Mouse (Mus musculus) MEL (cell line): ENCODE results near the gene Tmem255b. TPM values are rescaled to one million over a fixed set of nuclear protein-coding genes. Genes with fewer than 3 reads are reported as not detected.
A peak's percentile ranks its signal among the peaks of the same experiment; 100 is the strongest.

Experiments
- DNase-seq: peaks from one replicate; pipeline ENCODE4 v3.0.0; 2011; ENCODE audit warnings: low read depth, low spot score
- H3K27ac ChIP-seq: 2 replicates; pipeline ENCODE4 v1.5.1; 2012; ENCODE audit warnings: low read depth, mild to moderate bottlenecking, control low read depth, low read length, moderate library complexity; ENCODE audit not compliant: control insufficient read depth
- H3K27me3 ChIP-seq, 2 experiments: fragments of 150-350 bp in 1 of 2; sonication (generic) in 1 of 2; 2 replicates each; pipeline ENCODE4 v1.6.1; 2012; ENCODE audit warnings: low read length in 2 of 2, mild to moderate bottlenecking in 2 of 2, improper control_type of control experiment in 1 of 2, moderate library complexity in 1 of 2; ENCODE audit not compliant: insufficient read depth in 2 of 2, control insufficient read depth in 1 of 2
- H3K36me3 ChIP-seq, 2 experiments: 2 replicates each; pipeline ENCODE4 v1.6.1; 2012 to 2014; ENCODE audit warnings: low read length in 2 of 2, improper control_type of control experiment in 1 of 2, inconsistent platforms in 1 of 2, mild to moderate bottlenecking in 1 of 2; ENCODE audit not compliant: insufficient read depth in 2 of 2, control insufficient read depth in 1 of 2
- H3K4me1 ChIP-seq, 2 experiments: fragments of 150-350 bp in 1 of 2; sonication (generic) in 1 of 2; 2 replicates each; pipeline ENCODE4 v1.6.1; 2012; ENCODE audit warnings: low read length in 2 of 2, improper control_type of control experiment in 1 of 2, mild to moderate bottlenecking in 1 of 2; ENCODE audit not compliant: insufficient read depth in 2 of 2, control insufficient read depth in 1 of 2
- H3K4me3 ChIP-seq, 2 experiments: fragments of 150-350 bp in 1 of 2; sonication (generic) in 1 of 2; 2 replicates each; pipeline ENCODE4 v1.5.1; 2012; ENCODE audit warnings: low read depth in 2 of 2, low read length in 2 of 2, mild to moderate bottlenecking in 2 of 2, moderate library complexity in 2 of 2, control low read depth in 1 of 2, improper control_type of control experiment in 1 of 2; ENCODE audit not compliant: control insufficient read depth in 1 of 2, insufficient read depth in 1 of 2
- H3K79me2 ChIP-seq: 2 replicates; pipeline ENCODE4 v1.6.1; 2012; ENCODE audit warnings: mild to moderate bottlenecking, low read length, moderate library complexity; ENCODE audit not compliant: control insufficient read depth, poor library complexity, insufficient read depth
- H3K9ac ChIP-seq: 2 replicates; pipeline ENCODE4 v1.6.1; 2012; ENCODE audit warnings: low read depth, mild to moderate bottlenecking, control low read depth, low read length, moderate library complexity; ENCODE audit not compliant: control insufficient read depth, poor library complexity, severe bottlenecking
- H3K9me3 ChIP-seq: fragments of 150-350 bp; sonication (generic); replicated peaks from 2 replicates; pipeline ENCODE4 v1.6.1; 2012; ENCODE audit warnings: mild to moderate bottlenecking, low read length, improper control_type of control experiment, moderate library complexity; ENCODE audit not compliant: insufficient read depth
- CHD1 ChIP-seq: IDR thresholded peaks from 2 replicates; pipeline ENCODE4 v1.6.1; 2012; ENCODE audit warnings: low read depth, mild to moderate bottlenecking, inconsistent platforms, low read length, improper control_type of control experiment
- CHD2 ChIP-seq: IDR thresholded peaks from 2 replicates; pipeline ENCODE4 v1.6.1; 2011; ENCODE audit warnings: low read length, improper control_type of control experiment
- CTCF ChIP-seq, 3 experiments: IDR thresholded peaks in 2 of 3; conservative IDR thresholded peaks in 1 of 3; 2 replicates each; pipeline ENCODE4 v1.5.1; 2011 to 2012; ENCODE audit warnings: low read length in 3 of 3, low read depth in 2 of 3, mild to moderate bottlenecking in 2 of 3, improper control_type of control experiment in 1 of 3, inconsistent platforms in 1 of 3, mixed read lengths in 1 of 3, moderate library complexity in 1 of 3; ENCODE audit not compliant: control insufficient read depth in 1 of 3, insufficient read depth in 1 of 3, poor library complexity in 1 of 3, severe bottlenecking in 1 of 3
- GABPA ChIP-seq: IDR thresholded peaks from 2 replicates; pipeline ENCODE4 v1.6.1; 2012; ENCODE audit warnings: low read depth, mild to moderate bottlenecking, inconsistent platforms, low read length, improper control_type of control experiment, moderate library complexity
- GATA1 ChIP-seq: IDR thresholded peaks from 2 replicates; pipeline ENCODE4 v1.6.1; 2011; ENCODE audit warnings: low read depth, low read length, improper control_type of control experiment
- JUND ChIP-seq: IDR thresholded peaks from 2 replicates; pipeline ENCODE4 v1.6.1; 2011; ENCODE audit warnings: low read depth, mild to moderate bottlenecking, improper control_type of control experiment, low read length
- MAFK ChIP-seq: IDR thresholded peaks from 2 replicates; pipeline ENCODE4 v1.6.1; 2011; ENCODE audit warnings: low read depth, mild to moderate bottlenecking, low read length, improper control_type of control experiment, borderline replicate concordance
- MEF2A ChIP-seq: IDR thresholded peaks from 2 replicates; pipeline ENCODE4 v1.6.1; 2014; ENCODE audit warnings: low read depth, mild to moderate bottlenecking, inconsistent platforms, low read length, improper control_type of control experiment; ENCODE audit not compliant: poor library complexity, insufficient replicate concordance, severe bottlenecking; ENCODE audit errors: extremely low read depth
- NRF1 ChIP-seq: IDR thresholded peaks from 2 replicates; pipeline ENCODE4 v1.6.1; 2014; ENCODE audit warnings: low read depth, mild to moderate bottlenecking, inconsistent platforms, low read length, improper control_type of control experiment, moderate library complexity; ENCODE audit not compliant: poor library complexity, insufficient read depth, severe bottlenecking
- POLR2A ChIP-seq, 2 experiments: IDR thresholded peaks; 2 replicates each; pipeline ENCODE4 v1.6.1; 2011 to 2012; ENCODE audit warnings: low read length in 2 of 2, mild to moderate bottlenecking in 2 of 2, control low read depth in 1 of 2, improper control_type of control experiment in 1 of 2, low read depth in 1 of 2, moderate library complexity in 1 of 2; ENCODE audit not compliant: control insufficient read depth in 1 of 2, insufficient read depth in 1 of 2, poor library complexity in 1 of 2
- RAD21 ChIP-seq: IDR thresholded peaks from 2 replicates; pipeline ENCODE4 v1.6.1; 2011; ENCODE audit warnings: mild to moderate bottlenecking, low read depth, low read length, improper control_type of control experiment
- RCOR1 ChIP-seq: IDR thresholded peaks from 2 replicates; pipeline ENCODE4 v1.6.1; 2012; ENCODE audit warnings: low read depth, mild to moderate bottlenecking, inconsistent platforms, low read length, improper control_type of control experiment
- SMC3 ChIP-seq: IDR thresholded peaks from 2 replicates; pipeline ENCODE4 v1.6.1; 2011; ENCODE audit warnings: low read depth, low read length, improper control_type of control experiment
- TCF12 ChIP-seq: IDR thresholded peaks from 2 replicates; pipeline ENCODE4 v1.6.1; 2014; ENCODE audit warnings: low read depth, mild to moderate bottlenecking, inconsistent platforms, low read length, improper control_type of control experiment, moderate library complexity
- UBTF ChIP-seq: IDR thresholded peaks from 2 replicates; pipeline ENCODE4 v1.6.1; 2012; ENCODE audit warnings: low read depth, mild to moderate bottlenecking, inconsistent platforms, low read length, improper control_type of control experiment, moderate library complexity, borderline replicate concordance; ENCODE audit not compliant: insufficient read depth
- ZC3H11A ChIP-seq: IDR thresholded peaks from 2 replicates; pipeline ENCODE4 v1.6.1; 2012; ENCODE audit warnings: low read depth, mild to moderate bottlenecking, inconsistent platforms, low read length, improper control_type of control experiment
- ZNF384 ChIP-seq: IDR thresholded peaks from 2 replicates; pipeline ENCODE4 v1.6.1; 2012; ENCODE audit warnings: low read depth, mild to moderate bottlenecking, inconsistent platforms, low read length, improper control_type of control experiment
- polyA plus RNA-seq, 2 experiments: library from polyadenylated mRNA; stranded (reverse) in 1 of 2; unstranded in 1 of 2; fragments of >175 nt in 1 of 2; fragments of >200 nt in 1 of 2; gene quantifications; 2 replicates each; pipeline versions ENCODE4 v1.2.1 to v1.2.4; 2012; ENCODE audit warnings: low replicate concordance in 2 of 2, low read depth in 1 of 2; ENCODE audit not compliant: insufficient read length in 2 of 2, insufficient read depth in 1 of 2, missing spikeins in 1 of 2
- total RNA-seq: library from RNA; depleted of rRNA; stranded (reverse); fragments of 300-350 nt; gene quantifications from 2 replicates; pipeline ENCODE4 v1.2.3, GENCODE M21; 2012

The Tmem255b gene
- total and polyA plus RNA-seq, 3 experiments, result not detected

GRCm38 (mm10) chr8:13411597-13411996 is 23.4 kb upstream of the Tmem255b start:
- H3K79me2 ChIP-seq, result no peaks in the 10 kb centered on the region
- peak; percentile 52 for TF ChIP-seq ZC3H11A
- TF ChIP-seq RAD21, result peak; percentile 84
- TF ChIP-seq CTCF (IDR thresholded peaks at IDR 0.05 in 2 of 3, conservative IDR thresholded peaks at IDR 0.05 in 1 of 3; ENCODE audit: control insufficient read depth in 1 of 3, insufficient read depth in 1 of 3, low read depth in 2 of 3, low read length in 3 of 3, poor library complexity in 1 of 3, severe bottlenecking in 1 of 3), result peak; percentile 91 to 96 (median 95)
- no peak for TF ChIP-seq TCF12
- peak; percentile 69 for TF ChIP-seq SMC3
- TF ChIP-seq MAFK, result no peak
- no peak for TF ChIP-seq RCOR1
- TF ChIP-seq CHD1, result no peak
- TF ChIP-seq, all 39 proteins: peak for 4
- peaks cover 0 to 2% of the 10 kb centered on the region in 2 experiments; a peak in 2 of 4 replicates for H3K27me3 ChIP-seq
- no peaks in the 10 kb centered on the region for H3K36me3 ChIP-seq
- H3K4me1 ChIP-seq, result no peaks in the 10 kb centered on the region
- H3K27ac ChIP-seq, result no peak overlapping the region
- no peak overlapping the region for H3K4me3 ChIP-seq
- H3K9ac ChIP-seq, result no peak overlapping the region
- DNase-seq, result peak; percentile 76
- no peaks in the 10 kb centered on the region for H3K9me3 ChIP-seq

- peak; percentile 86 to 89 (median 87) for TF ChIP-seq CTCF (IDR thresholded peaks at IDR 0.05 in 2 of 3, conservative IDR thresholded peaks at IDR 0.05 in 1 of 3; ENCODE audit: control insufficient read depth in 1 of 3, insufficient read depth in 1 of 3, low read depth in 2 of 3, low read length in 3 of 3, poor library complexity in 1 of 3, severe bottlenecking in 1 of 3)
- TF ChIP-seq RAD21, result peak; percentile 79
- no peak for TF ChIP-seq GABPA
- TF ChIP-seq ZC3H11A, result peak; percentile 63
- no peak for TF ChIP-seq RCOR1
- peak; percentile 87 for TF ChIP-seq SMC3
- H3K36me3 ChIP-seq, result no peaks in the 10 kb centered on the region
- no peak overlapping the region for H3K9ac ChIP-seq
- peak; percentile 65 for DNase-seq
- H3K4me1 ChIP-seq, result no peaks in the 10 kb centered on the region
- H3K9me3 ChIP-seq, result no peaks in the 10 kb centered on the region
- no peaks in the 10 kb centered on the region for H3K79me2 ChIP-seq
- no peak overlapping the region for H3K27ac ChIP-seq
- H3K4me3 ChIP-seq, result no peak overlapping the region
- peaks cover 4% of the 10 kb centered on the region in 2 experiments; a peak in 3 of 4 replicates for H3K27me3 ChIP-seq
Measured at GRCm38 (mm10) chr8:13412891-13413558, 22.0 kb upstream of the Tmem255b start.

GRCm38 (mm10) chr8:13413823-13414390 is 21.1 kb upstream of the Tmem255b start:
- Histone ChIP-seq H3K9ac (no peak overlapping the region), H3K36me3 (no peaks in the 10 kb centered on the region), H3K4me1 (no peaks in the 10 kb centered on the region), H3K9me3 (no peaks in the 10 kb centered on the region), H3K27me3 (peaks cover 4 to 5% of the 10 kb centered on the region in 2 experiments; a peak in 3 of 4 replicates), H3K79me2 (no peaks in the 10 kb centered on the region), H3K27ac (no peak overlapping the region), H3K4me3 (no peak overlapping the region)
- TF ChIP-seq JUND (no peak), NRF1 (no peak), SMC3 (no peak), ZNF384 (no peak), GATA1 (no peak), CHD2 (no peak), MEF2A (no peak), POLR2A (IDR thresholded peaks at IDR 0.05; ENCODE audit: control insufficient read depth in 1 of 2, insufficient read depth in 1 of 2, low read depth in 1 of 2, low read length in 2 of 2, poor library complexity in 1 of 2) (no peak), UBTF (no peak)
- no peak for DNase-seq
